Mouse (Mus musculus) neural tube, embryonic 14.5 days (tissue): ENCODE measurements around the gene Itfg1. TPM values are rescaled to one million over a fixed set of nuclear protein-coding genes. Genes with fewer than 3 reads are reported as not detected.

Experiments
- ATAC-seq: fragments of 200-750 bp; cut with Nextera tagmentation; 2 replicates; pipeline ENCODE4 v1.8.0; 2017; ENCODE audit warnings: low read depth, mild to moderate bottlenecking, moderate TSS enrichment, moderate library complexity
- H3K27ac ChIP-seq: fragments of 300-500 bp; sonication (generic); 2 replicates; pipeline ENCODE4 v1.5.1; 2014; ENCODE audit warnings: low read depth, mild to moderate bottlenecking, control low read depth, low read length, moderate library complexity, mixed read lengths
- H3K27me3 ChIP-seq: fragments of 300-500 bp; sonication (generic); 2 replicates; pipeline ENCODE4 v1.6.1; 2014; ENCODE audit warnings: low read length; ENCODE audit not compliant: control insufficient read depth, insufficient read depth
- H3K36me3 ChIP-seq: fragments of 300-500 bp; sonication (generic); 2 replicates; pipeline ENCODE4 v1.6.1; 2014; ENCODE audit warnings: low read length, mixed read lengths; ENCODE audit not compliant: control insufficient read depth, insufficient read depth
- H3K4me1 ChIP-seq: fragments of 300-500 bp; sonication (generic); 2 replicates; pipeline ENCODE4 v1.6.1; 2014; ENCODE audit warnings: low read length; ENCODE audit not compliant: control insufficient read depth, insufficient read depth
- H3K4me2 ChIP-seq: fragments of 300-500 bp; sonication (generic); 2 replicates; pipeline ENCODE4 v1.6.1; 2014; ENCODE audit warnings: mild to moderate bottlenecking, low read depth, low read length, control low read depth
- H3K4me3 ChIP-seq: fragments of 300-500 bp; sonication (generic); 2 replicates; pipeline ENCODE4 v1.5.1; 2014; ENCODE audit warnings: low read depth, low read length, control low read depth, mixed read lengths
- H3K9ac ChIP-seq: fragments of 300-500 bp; sonication (generic); replicated peaks from 2 replicates; pipeline ENCODE4 v1.6.1; 2014; ENCODE audit warnings: low read depth, mild to moderate bottlenecking, control low read depth, low read length, mixed read lengths
- H3K9me3 ChIP-seq: fragments of 300-500 bp; sonication (generic); 2 replicates; pipeline ENCODE4 v1.6.1; 2016; ENCODE audit warnings: low read length; ENCODE audit not compliant: control insufficient read depth
- WGBS: fragments of 180-500 bp; shearing (Covaris S2); extraction: QIAGEN DNeasy Blood & Tissue Kit; methylation state at CpG from one replicate; pipeline ENCODE4 v1.1.7; 2014; 5-methylcytosine and 5-hydroxymethylcytosine counted together
- polyA plus RNA-seq: library from polyadenylated mRNA; unstranded; fragments of >200 nt; fragmentation: Nextera tagmentation; extraction: Ambion mirVana; gene quantifications from 2 replicates; pipeline ENCODE4 v1.2.1, GENCODE M21; 2014

Itfg1 gene
- polyA plus RNA-seq, 1 experiment from 2014 or later: 254 TPM

DNA sequence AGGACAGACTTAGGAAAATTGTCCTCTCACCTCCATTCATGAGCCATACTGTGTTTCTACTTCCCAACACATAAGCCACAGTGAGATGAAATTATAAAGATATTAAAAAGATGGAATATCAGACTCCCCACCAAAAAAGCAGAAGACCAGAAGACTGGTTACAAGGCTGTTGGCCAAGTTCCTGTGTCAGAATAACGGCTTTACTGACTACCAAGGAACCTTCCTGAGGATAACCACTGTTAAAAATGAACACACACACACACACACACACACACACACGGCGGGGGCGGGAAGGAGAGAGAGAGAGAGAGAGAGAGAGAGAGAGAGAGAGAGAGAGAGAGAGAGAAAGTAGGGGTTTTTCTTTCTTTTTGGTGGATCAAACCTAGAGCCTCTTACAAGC is 52.8 kb downstream of the Itfg1 start:
- H3K27ac ChIP-seq: no peak overlapping the region
- no peak for ATAC-seq
- WGBS: 93% methylated on average over 4 of the region's 4 CpGs

DNA sequence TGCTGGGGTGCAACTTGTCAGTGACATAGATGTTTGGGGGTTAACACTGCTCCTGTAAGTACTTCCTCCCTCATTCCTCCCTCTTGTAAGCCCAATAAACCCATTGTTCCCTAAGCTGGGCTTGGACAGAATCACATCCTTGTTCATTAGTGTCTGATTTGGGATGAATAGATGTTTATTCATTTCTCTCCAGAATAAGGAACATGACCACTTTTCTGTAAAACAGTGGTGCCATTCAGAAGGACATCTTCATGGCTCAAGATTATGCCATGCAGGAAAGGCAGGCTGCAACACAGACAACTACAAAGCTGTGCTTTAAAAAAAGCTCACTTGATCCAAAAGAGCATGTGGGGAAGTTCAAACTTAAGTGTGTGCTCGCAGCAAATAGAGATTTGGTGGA is 55.2 kb downstream of the Itfg1 start:
- no peak overlapping the region for H3K27ac ChIP-seq
- no peak overlapping the region for H3K9ac ChIP-seq
- no peaks in the 10 kb centered on the region for H3K9me3 ChIP-seq
- no peaks in the 10 kb centered on the region for H3K36me3 ChIP-seq
- no peak overlapping the region for H3K4me3 ChIP-seq
- ATAC-seq: no peak
- no peaks in the 10 kb centered on the region for H3K27me3 ChIP-seq
- H3K4me1 ChIP-seq: no peaks in the 10 kb centered on the region
- 77% methylated on average over 1 of the region's 1 CpGs for WGBS
- H3K4me2 ChIP-seq: no peak overlapping the region

More for the DNA sequence above, 52.8 kb downstream of the Itfg1 start:
- Histone ChIP-seq H3K36me3 (no peaks in the 10 kb centered on the region), H3K4me1 (no peaks in the 10 kb centered on the region), H3K4me2 (no peak overlapping the region), H3K9ac (no peak overlapping the region), H3K27me3 (no peaks in the 10 kb centered on the region), H3K4me3 (no peak overlapping the region), H3K9me3 (no peaks in the 10 kb centered on the region)

DNA sequence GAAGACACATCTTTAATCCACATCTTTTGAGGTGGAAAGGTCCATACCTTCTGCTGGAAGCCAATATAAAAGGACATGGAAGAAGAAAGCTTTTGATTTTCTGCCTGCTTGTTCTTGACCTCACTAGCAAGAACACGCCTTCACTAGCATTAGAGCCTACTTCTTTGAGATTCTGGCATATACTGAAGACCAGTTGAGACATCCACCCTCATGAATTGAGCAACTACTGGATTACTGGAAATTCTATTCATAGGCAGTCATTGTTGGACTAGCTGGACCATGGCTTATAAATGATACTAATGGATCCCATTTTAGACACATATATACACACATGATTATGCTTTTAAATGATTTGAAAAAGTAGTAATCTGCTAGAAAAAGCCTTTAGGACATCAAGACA is 56.9 kb downstream of the Itfg1 start:
- Histone ChIP-seq H3K27ac (no peak overlapping the region), H3K9me3 (no peaks in the 10 kb centered on the region), H3K36me3 (no peaks in the 10 kb centered on the region), H3K27me3 (no peaks in the 10 kb centered on the region), H3K4me2 (no peak overlapping the region), H3K4me3 (no peak overlapping the region), H3K9ac (no peak overlapping the region), H3K4me1 (no peaks in the 10 kb centered on the region)
- ATAC-seq: no peak
- WGBS: 100% methylated on average over 1 of the region's 1 CpGs

DNA sequence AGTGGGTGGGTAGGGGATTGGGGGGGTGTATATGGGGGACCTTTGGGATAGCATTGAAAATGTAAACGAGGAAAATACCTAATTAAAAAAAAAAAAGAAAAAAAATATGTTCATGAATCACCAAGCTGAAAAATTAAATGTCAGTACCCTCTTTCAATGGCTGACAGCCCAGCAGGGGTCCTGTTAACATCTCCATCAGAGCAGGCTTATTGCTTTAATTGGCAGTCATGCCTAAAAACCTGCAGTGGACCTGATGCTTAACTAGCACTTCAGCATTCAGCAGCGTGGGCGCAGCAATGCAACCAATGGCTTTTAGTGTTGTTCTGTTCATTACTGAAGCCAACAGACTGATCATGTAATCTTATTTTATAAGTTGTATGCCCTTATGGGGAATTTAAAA is 60.6 kb downstream of the Itfg1 start:
- no peaks in the 10 kb centered on the region for H3K27me3 ChIP-seq
- 58% methylated on average over 3 of the region's 3 CpGs for WGBS
- H3K4me2 ChIP-seq: no peak overlapping the region
- H3K4me1 ChIP-seq: no peaks in the 10 kb centered on the region
- H3K36me3 ChIP-seq: no peaks in the 10 kb centered on the region
- no peak overlapping the region for H3K4me3 ChIP-seq
- no peak overlapping the region for H3K9ac ChIP-seq
- no peak for ATAC-seq
- H3K9me3 ChIP-seq: no peaks in the 10 kb centered on the region
- H3K27ac ChIP-seq: no peak overlapping the region

DNA sequence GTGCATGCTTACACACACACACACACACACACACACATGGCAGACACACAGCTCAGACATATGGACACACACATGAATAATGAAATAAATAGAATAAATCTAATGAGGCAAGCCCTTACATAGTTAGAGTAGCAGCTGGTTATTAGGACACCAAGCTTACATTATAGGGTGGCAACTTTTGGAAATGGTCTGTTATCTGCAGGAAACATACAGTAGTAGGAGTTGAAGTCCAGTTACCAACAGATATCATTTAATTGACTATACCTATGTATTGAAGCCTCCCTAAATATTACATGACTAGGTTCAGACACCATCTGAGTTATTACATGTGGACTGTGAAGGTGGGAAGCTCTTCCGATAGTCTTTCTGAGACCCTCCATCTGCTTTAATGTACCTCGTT is 95.7 kb downstream of the Itfg1 start:
- Histone ChIP-seq H3K4me1 (no peaks in the 10 kb centered on the region), H3K27ac (no peak overlapping the region), H3K9me3 (no peaks in the 10 kb centered on the region), H3K4me2 (no peak overlapping the region), H3K4me3 (no peak overlapping the region), H3K27me3 (no peaks in the 10 kb centered on the region), H3K36me3 (no peaks in the 10 kb centered on the region), H3K9ac (no peak overlapping the region)
- WGBS: 95% methylated on average over 2 of the region's 2 CpGs
- no peak for ATAC-seq

DNA sequence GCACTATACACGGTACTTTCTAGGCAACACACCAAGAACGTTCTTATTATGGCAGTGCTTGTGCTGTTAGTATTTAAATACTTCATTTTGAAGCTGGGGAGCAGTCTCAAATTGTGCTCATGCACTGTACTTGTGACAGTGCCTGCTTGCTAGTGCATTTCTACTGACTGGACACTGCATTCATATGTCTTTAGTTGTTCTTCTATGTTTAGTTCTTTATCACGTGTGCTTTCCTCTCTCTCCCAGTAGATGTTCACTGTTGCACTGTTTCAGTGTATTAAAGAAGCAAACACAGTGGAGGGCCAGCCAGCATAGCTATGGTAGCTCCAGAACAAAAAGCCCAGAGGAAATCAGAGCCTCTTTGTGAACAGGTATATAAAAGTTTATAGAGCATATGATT is 110.2 kb downstream of the Itfg1 start:
- 92% methylated on average over 3 of the region's 3 CpGs for WGBS
- Histone ChIP-seq H3K4me2 (no peak overlapping the region), H3K27me3 (no peaks in the 10 kb centered on the region), H3K9ac (no peak overlapping the region), H3K36me3 (0 out of 2 replicates have a peak, but pooled peaks cover 4% of the 10 kb centered on the region), H3K4me3 (no peak overlapping the region), H3K9me3 (no peaks in the 10 kb centered on the region), H3K4me1 (no peaks in the 10 kb centered on the region), H3K27ac (no peak overlapping the region)
- ATAC-seq: no peak

DNA sequence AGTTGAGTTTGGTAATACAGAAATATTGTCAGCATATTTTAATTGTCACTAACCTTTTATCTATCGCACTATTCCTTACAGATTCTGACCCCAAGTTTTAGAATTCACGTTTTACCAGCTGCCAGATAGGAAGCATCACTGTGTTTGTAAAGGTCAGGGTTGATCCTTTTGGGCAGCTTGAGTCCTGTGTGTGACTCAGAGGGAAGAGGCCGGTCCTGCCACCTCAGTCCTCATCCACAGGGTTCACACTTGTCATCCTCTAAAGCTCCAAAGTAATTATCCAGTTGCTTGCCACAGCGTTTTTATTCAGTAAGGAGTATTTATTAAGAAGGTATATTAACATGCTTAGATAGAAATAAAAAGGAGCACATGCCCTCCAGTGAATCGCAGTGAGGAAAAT is 123.5 kb downstream of the Itfg1 start:
- Histone ChIP-seq H3K27me3 (no peaks in the 10 kb centered on the region), H3K9ac (no peak overlapping the region), H3K27ac (no peak overlapping the region), H3K4me3 (no peak overlapping the region), H3K36me3 (0 out of 2 replicates have a peak, but pooled peaks cover 6% of the 10 kb centered on the region), H3K4me2 (no peak overlapping the region), H3K4me1 (no peaks in the 10 kb centered on the region), H3K9me3 (no peaks in the 10 kb centered on the region)
- ATAC-seq: no peak
- 90% methylated on average over 5 of the region's 5 CpGs for WGBS

- Histone ChIP-seq H3K4me3 (no peak overlapping the region), H3K27me3 (no peaks in the 10 kb centered on the region), H3K27ac (no peak overlapping the region), H3K36me3 (0 out of 2 replicates have a peak, but pooled peaks cover 6% of the 10 kb centered on the region), H3K9ac (no peak overlapping the region), H3K9me3 (no peaks in the 10 kb centered on the region), H3K4me1 (no peaks in the 10 kb centered on the region), H3K4me2 (no peak overlapping the region)
- ATAC-seq: no peak
- WGBS: 94% methylated on average over 4 of the region's 4 CpGs
These were observed 124.0 kb downstream of the Itfg1 start for GRCm38 (mm10) chr8:85716696-85717095.

GRCm38 (mm10) chr8:85706988-85707387 is 133.7 kb downstream of the Itfg1 start:
- ATAC-seq: no peak
- Histone ChIP-seq H3K9me3 (no peaks in the 10 kb centered on the region), H3K27ac (no peak overlapping the region), H3K4me1 (no peaks in the 10 kb centered on the region), H3K27me3 (no peaks in the 10 kb centered on the region), H3K4me2 (no peak overlapping the region), H3K9ac (no peak overlapping the region), H3K36me3 (no peaks in the 10 kb centered on the region), H3K4me3 (no peak overlapping the region)
- WGBS: 80% methylated on average over 2 of the region's 2 CpGs
